Mouse (Mus musculus) left cerebral cortex, postnatal 14 days (tissue): Measurements from ENCODE around the gene Dnajb7. TPM values are rescaled to one million over a fixed set of nuclear protein-coding genes. Genes with fewer than 3 reads are reported as not detected.

Experiments
- DNase-seq, 2 experiments: peaks; one replicate each; pipeline ENCODE4 v3.0.0; 2021 to 2022; ENCODE audit warnings: low spot score in 2 of 2, mixed read lengths in 1 of 2
- intact Hi-C: fragments of 180-260 bp; cut with DNase I; formaldehyde crosslinking; loops from one replicate; pipeline ENCODE4 v1.15.1; 2025
- total RNA-seq, 2 experiments: library from RNA; stranded (reverse); gene quantifications; 2 replicates each; pipeline ENCODE4 v1.2.3; 2021

The Dnajb7 gene
- total RNA-seq, 2 experiments from 2014 or later: not detected

- intact Hi-C loops: no loop called here
- DNase-seq: no peak
Observed at GRCm38 (mm10) chr15:81370356-81370755, 37.7 kb downstream of the Dnajb7 start.

- no peak for DNase-seq
- intact Hi-C loops: loop anchor here (5.0 kb wide), 1 partner anchor 259 kb away; no protein-coding TSS in a partner anchor
Observed at GRCm38 (mm10) chr15:81368601-81369000, 39.5 kb downstream of the Dnajb7 start.

GRCm38 (mm10) chr15:81366241-81366640 lies 41.9 kb downstream of the Dnajb7 start:
- no peak for DNase-seq
- intact Hi-C loops: loop anchor here (5.0 kb wide), 1 partner anchor 261 kb away; no protein-coding TSS in a partner anchor

GRCm38 (mm10) chr15:81365246-81365645 lies 42.9 kb downstream of the Dnajb7 start:
- intact Hi-C loops: loop anchor here (5.0 kb wide), 1 partner anchor 262 kb away; no protein-coding TSS in a partner anchor
- DNase-seq: no peak

GRCm38 (mm10) chr15:81364271-81364670 lies 43.8 kb downstream of the Dnajb7 start:
- intact Hi-C loops: loop anchor here (5.0 kb wide), 1 partner anchor 33 kb away; no protein-coding TSS in a partner anchor
- DNase-seq: no peak

GRCm38 (mm10) chr15:81362501-81362900 lies 45.6 kb downstream of the Dnajb7 start:
- DNase-seq: no peak
- intact Hi-C loops: loop anchor here (5.0 kb wide), 1 partner anchor 35 kb away; no protein-coding TSS in a partner anchor

- intact Hi-C loops: loop anchor here (5.0 kb wide), 1 partner anchor 36 kb away; no protein-coding TSS in a partner anchor
Observed at GRCm38 (mm10) chr15:81361417-81362015, 46.6 kb downstream of the Dnajb7 start.

GRCm38 (mm10) chr15:81361022-81361404 lies 47.1 kb downstream of the Dnajb7 start:
- no peak for DNase-seq

More at GRCm38 (mm10) chr15:81361417-81362015, 46.6 kb downstream of the Dnajb7 start:
- DNase-seq: no peak

GRCm38 (mm10) chr15:81360345-81361021 lies 47.6 kb downstream of the Dnajb7 start, which contains the start of gene Slc25a17:
Slc25a17 (minus strand) TSS chr15:81360812.
- DNase-seq: peak; percentile 93 to 95
- intact Hi-C loops: loop anchor here (5.0 kb wide), 1 partner anchor 37 kb away; no protein-coding TSS in a partner anchor

More at GRCm38 (mm10) chr15:81361022-81361404, 47.1 kb downstream of the Dnajb7 start:
- intact Hi-C loops: loop anchor here (5.0 kb wide), 1 partner anchor 36 kb away; no protein-coding TSS in a partner anchor

GRCm38 (mm10) chr15:81359421-81359820 lies 48.7 kb downstream of the Dnajb7 start:
- intact Hi-C loops: no loop called here
- DNase-seq: no peak

- intact Hi-C loops: no loop called here
- no peak for DNase-seq
Observed at GRCm38 (mm10) chr15:81358943-81359342, 49.2 kb downstream of the Dnajb7 start.

GRCm38 (mm10) chr15:81356946-81357345 lies 51.2 kb downstream of the Dnajb7 start:
- DNase-seq: no peak
- intact Hi-C loops: no loop called here

Other genes with a start within 250 kb of the Dnajb7 start
- gene Mrtfa, start 217.5 kb downstream of the Dnajb7 start, total RNA-seq: 10 to 100 TPM; 58.0 to 66.8 TPM
- gene Mchr1, start 172.8 kb downstream of the Dnajb7 start, total RNA-seq: 10 to 100 TPM; 20.9 to 21.0 TPM
- gene Slc25a17, start 47.5 kb downstream of the Dnajb7 start, total RNA-seq: 10 to 100 TPM; 48.7 to 51.0 TPM
- gene St13, start 8.2 kb downstream of the Dnajb7 start, total RNA-seq: 100 to 1,000 TPM; 149 to 161 TPM
- 10 to 100 TPM; 11.7 to 15.2 TPM for gene Xpnpep3, start 8.2 kb downstream of the Dnajb7 start, total RNA-seq
- 100 to 1,000 TPM; 128 to 139 TPM for gene Rbx1, start 58.0 kb upstream of the Dnajb7 start, total RNA-seq
- gene Ep300, start 177.1 kb upstream of the Dnajb7 start, total RNA-seq: 10 to 100 TPM; 57.9 to 58.3 TPM